Mouse (Mus musculus) neutrophil, adult 59 days (primary cell): ENCODE measurements around the gene Oas1g. TPM values are rescaled to one million over a fixed set of nuclear protein-coding genes. Genes with fewer than 3 reads are reported as not detected.

Experiments
- total RNA-seq, 2 experiments: library from RNA; stranded (reverse); gene quantifications; 1 replicate in 1 of 2; 2 replicates in 1 of 2; pipeline ENCODE4 v1.2.4; 2023

Oas1g gene
- total RNA-seq = 1 to 10 TPM in 1 of 2 experiments, under 1 TPM in 1; 0.86 to 1.8 TPM

DNA sequence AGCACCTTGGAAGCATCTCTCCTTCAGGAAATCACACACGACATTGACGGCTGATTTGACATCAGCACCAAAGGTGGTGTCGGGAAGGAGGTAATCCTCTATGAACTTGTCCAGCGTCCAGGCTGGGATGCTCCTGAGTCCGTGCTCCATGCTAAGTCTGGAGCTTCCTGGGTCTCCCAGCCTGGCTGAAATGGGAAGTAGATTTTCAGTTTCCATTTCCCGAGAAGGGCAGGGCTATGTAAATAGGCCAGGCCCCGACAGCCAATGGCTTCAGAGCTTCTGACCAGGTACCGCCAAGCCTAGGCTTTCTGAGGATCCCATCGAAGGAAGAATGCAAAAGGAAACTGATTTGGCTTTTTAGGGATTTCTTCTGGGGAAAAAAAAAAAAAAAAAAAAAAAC lies at the start of gene Oas1g:
TSS of gene Oas1g (minus strand) at position 201 of the 400 bp plus-strand sequence.

DNA sequence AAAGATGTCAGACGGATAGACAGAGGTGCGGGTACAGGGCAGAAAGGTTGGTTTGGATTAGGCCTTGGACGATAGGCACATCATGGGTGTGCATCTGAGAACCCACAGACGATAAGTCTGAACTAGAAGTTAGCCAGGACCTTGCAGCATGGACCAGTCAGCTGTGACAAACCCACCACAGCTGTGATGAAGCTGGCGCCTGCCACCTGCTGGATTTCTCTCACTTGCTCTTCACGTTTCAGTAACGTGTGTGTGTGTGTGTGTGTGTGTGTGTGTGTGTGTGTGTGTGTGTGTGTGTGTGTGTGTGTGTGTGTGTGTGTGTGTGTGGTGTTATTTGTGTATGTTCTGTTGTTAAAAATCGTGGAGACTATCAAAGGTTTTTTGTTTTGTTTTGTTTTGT lies 26.8 kb upstream of the Oas1g start, which contains the start of gene Oas1d:
TSS of gene Oas1d (plus strand) at position 333 of the 400 bp plus-strand sequence.

DNA sequence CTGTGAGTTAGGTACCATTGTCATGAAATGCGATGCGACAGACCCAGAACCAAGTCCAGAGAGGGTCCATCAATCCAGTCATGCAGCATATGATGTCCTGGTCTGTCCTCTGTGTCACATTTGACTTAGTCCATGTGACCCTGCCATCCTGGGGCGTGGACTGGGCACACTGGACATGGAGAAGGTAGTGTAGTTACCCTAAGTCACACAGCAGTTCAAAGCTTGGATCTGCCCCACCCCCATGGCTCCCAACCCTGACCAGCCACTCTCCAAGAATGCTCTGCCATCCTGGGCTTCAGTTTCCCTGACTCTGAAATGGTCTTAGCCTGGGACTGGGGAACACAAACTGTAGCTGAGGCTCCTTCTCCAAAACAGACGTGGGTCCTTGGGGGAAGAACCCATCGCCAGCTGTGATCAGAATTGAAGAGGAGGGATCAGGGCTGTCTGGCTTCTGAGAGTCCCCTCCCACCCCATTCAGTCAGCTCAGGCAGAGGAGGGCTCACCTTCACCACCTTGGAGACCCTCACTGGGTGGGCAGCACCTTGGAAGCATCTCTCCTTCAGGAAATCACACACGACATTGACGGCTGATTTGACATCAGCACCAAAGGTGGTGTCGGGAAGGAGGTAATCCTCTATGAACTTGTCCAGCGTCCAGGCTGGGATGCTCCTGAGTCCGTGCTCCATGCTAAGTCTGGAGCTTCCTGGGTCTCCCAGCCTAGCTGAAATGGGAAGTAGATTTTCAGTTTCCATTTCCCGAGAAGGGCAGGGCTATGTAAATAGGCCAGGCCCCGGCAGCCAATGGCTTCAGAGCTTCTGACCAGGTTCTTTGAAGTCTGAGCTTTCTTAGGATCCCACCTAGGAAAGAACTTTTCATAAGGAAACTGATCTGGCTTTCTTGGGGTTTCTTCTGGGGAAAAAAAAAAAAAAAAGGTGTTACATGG lies 19.6 kb upstream of the Oas1g start, which contains the start of gene Oas1a:
TSS of gene Oas1a (minus strand) at position 731 of the 943 bp plus-strand sequence.

DNA sequence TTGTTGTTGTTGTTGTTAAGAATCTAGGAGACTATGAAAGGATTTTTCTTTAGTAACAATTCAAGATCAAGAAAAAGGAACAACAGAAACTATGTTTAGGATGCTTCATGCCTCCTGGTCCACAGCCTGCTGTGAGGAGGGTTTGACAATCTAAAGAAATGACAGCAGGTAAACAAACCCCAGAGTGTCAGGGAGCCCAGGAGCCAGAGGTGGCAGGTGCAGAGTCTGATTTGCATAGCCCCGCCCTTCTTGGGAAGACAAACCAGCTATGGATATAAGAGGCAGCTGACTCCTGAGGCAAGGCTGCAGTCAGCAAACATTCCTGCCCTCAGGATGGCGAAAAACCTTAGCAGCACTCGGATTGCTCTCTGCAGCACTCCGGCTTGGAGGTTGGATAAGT lies 26.3 kb downstream of the Oas1g start, which contains the start of gene Oas1h:
TSS of gene Oas1h (plus strand) at position 301 of the 400 bp plus-strand sequence.

DNA sequence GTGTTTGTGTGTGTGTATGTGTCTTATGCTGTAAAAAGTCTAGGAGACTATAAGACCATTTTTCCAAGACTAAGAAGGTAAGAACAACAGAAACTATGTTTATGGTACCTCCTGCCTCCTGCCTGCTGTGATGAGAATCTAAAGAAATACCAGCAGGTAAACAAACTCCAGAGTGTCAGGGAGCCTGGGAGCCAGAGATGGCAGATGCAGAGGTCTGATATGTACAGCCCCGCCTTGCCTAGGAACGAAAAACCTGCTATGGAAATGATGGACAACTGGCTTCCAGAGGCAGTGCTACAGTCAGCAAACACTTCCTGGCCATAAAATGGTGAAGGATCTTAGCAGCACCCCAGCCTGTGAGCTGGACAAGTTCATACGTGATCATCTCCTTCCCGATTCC lies 40.3 kb downstream of the Oas1g start, which contains the start of gene Oas1f:
TSS of gene Oas1f (plus strand) at position 301 of the 400 bp plus-strand sequence.

Other genes starting within 250 kb of the Oas1g start
- 1 to 10 TPM; 1.1 to 1.3 TPM for gene Rasal1, start 238.8 kb downstream of the Oas1g start, total RNA-seq
- 1 to 10 TPM in 1 of 2 experiments, under 1 TPM in 1; 0.49 to 1.1 TPM for gene Dtx1, start 175.7 kb downstream of the Oas1g start, total RNA-seq
- 1 to 10 TPM; 3.2 to 7.8 TPM for gene Oas2, start 137.8 kb downstream of the Oas1g start, total RNA-seq
- 10 to 100 TPM; 10.8 to 13.8 TPM for gene Oas3, start 110.0 kb downstream of the Oas1g start, total RNA-seq
- not detected for gene Oas1e, start 92.1 kb downstream of the Oas1g start, total RNA-seq
- gene Oas1c, start 75.1 kb downstream of the Oas1g start, total RNA-seq = 1 to 10 TPM; 2.9 to 3.0 TPM
- not detected for gene Oas1f, start 40.2 kb downstream of the Oas1g start, total RNA-seq
- not detected for gene Oas1h, start 26.2 kb downstream of the Oas1g start, total RNA-seq
- gene Oas1a, start 19.9 kb upstream of the Oas1g start, total RNA-seq = 1 to 10 TPM; 6.6 to 9.2 TPM
- gene Oas1d, start 26.9 kb upstream of the Oas1g start, total RNA-seq = not detected
- under 1 TPM in 1 of 2 experiments, not detected in 1; 0.31 TPM for gene Rph3a, start 122.5 kb upstream of the Oas1g start, total RNA-seq